Mouse (Mus musculus) frontal cortex, postnatal 36 days (tissue): ENCODE results near the gene Usp54.

ENCODE experiments used
- DNase-seq, 2 experiments: peaks; one replicate each; pipeline ENCODE4 v3.0.0; 2022; ENCODE audit warnings: low spot score in 2 of 2

The Usp54 gene

GRCm38 (mm10) chr14:20640644-20641437 lies at the start of gene Usp54:
Usp54 (minus strand) TSS chr14:20641063.
- DNase-seq = peak; percentile 95 to 98

DNA sequence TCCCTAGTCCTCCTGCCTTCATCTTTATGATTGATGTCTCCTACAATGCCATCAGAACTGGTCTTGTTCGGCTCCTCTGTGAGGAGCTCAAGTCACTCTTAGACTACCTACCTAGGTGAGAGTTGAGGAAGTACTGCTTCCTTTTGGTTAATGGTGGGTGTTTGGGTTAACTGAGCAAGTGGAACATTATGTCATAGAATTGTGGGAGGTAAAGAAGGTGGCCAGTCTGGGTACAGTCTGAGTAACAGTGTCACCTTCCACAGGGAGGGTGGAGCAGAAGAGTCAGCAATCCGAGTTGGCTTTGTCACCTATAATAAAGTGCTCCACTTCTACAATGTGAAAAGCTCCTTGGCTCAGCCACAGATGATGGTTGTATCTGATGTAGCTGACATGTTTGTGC lies 48.1 kb upstream of the Usp54 start:
- DNase-seq = no peak

- DNase-seq = peak in 1 of 2 experiments; percentile 28
These were observed 45.7 kb upstream of the Usp54 start for GRCm38 (mm10) chr14:20686576-20686975.

GRCm38 (mm10) chr14:20682498-20682897 lies 41.6 kb upstream of the Usp54 start:
- no peak for DNase-seq

- no peak for DNase-seq
These were observed 40.9 kb upstream of the Usp54 start for GRCm38 (mm10) chr14:20681742-20682141.

DNA sequence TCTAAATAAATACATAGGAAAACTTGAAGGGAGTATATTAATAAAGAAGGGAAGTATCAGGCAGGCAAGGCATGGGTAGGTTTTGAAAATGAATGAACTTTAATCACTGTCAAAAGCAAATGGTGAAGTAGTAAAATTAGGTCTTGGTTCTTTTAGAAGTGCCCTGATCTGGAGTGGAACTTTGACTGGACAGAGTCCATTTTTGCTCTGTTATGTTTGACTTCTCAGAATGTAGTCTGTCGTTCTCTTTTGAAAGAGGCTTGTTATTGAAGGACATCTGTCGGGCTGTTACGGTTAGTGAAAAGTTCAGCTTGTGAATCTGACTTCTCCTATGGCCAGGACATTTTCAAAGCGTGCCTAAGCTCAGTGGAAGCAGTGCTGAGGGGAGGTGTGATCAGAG lies 37.0 kb upstream of the Usp54 start:
- no peak for DNase-seq

DNA sequence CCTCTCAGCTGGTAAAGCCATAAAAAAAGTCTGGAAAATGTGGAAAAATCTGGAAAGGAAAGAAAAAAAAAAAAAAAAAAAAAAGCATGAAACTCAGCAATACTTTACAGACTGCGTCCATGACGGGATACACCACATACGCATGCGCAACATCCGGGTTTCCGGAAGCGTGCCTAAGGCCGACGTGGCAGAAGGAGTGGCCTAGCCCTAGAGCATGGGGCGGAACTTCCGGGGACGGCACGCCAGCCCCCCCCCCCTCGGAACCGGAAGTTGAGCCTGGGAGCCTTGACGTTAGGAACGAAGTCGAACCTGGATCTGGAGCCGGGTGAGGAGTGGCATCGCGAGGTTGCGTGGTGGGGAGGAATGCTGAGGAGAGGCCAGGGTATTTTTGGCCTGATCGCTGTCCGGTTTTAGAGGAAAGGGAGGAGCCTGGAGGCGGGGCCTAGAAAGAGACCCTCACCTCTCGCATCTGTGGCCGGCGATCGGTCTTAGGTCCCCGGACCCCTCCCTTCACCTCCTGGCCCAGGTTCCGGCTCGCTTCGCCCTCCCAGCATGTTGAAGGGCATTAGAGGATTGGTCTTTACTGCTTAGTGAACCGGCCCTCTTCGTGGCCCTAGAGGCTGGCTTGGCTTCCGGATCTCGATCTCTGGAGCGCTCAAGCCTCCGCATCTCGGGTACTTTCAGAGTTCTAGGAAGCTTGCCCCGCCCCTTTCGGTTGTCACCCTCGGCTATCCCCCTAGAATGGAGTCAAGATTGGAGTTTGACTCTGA lies 33.4 kb upstream of the Usp54 start, which contains the start of gene Sec24c:
Gene Sec24c (plus strand): TSS at position 245 of the 770 bp plus-strand sequence.
- DNase-seq = peak; percentile 95 to 97

- peak in 1 of 2 experiments; percentile 58 for DNase-seq
These were observed 32.8 kb upstream of the Usp54 start for GRCm38 (mm10) chr14:20673735-20674063.

DNA sequence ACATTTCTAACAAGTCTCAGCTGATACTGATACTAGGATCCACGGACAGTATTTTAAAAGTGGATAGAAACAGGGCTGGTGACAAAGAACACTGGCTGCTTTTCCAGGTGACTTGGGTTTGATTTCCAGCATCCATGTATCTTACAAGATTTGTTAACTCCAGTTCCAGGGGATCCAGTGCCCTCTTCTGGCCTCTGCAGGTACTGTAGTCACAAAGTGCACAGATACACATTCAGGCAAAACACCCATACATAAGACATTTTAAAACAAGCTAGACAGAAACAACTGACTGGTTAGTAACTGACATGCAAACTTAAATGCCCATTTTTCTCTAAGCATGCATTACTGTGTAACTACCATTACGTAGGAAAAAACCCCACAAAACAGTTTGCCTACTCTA lies 32.1 kb upstream of the Usp54 start:
- DNase-seq = no peak

DNA sequence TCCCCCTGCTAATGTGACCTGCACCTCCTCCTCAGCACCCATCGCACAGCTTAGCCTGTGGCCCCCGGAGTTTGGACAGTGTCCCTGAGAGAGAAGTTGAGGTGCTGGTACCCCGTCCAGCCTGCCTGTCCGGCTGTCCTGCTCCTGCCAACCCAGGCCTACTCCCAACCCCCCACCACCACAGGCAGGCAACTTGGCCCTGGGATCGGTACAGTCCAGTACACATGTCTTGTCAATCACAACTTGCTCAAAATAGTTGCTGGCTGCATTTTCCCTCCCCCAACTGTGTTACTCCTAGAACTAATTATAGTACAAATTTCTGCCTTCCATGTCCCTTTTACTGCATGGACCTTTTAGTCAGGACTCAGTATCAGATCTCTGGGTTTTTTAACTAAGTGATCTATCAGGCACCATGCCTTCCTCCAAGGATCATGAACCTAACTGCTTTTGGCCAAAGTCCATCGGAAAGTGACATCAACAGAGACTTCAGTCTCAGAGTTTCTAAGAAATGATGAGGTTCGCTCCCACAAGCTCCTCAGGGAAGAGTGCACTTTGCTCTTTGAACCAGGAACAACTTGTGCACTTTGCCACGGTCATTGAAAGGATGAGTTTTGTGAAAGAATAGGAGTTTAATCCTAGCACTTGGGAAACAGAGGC lies 27.4 kb upstream of the Usp54 start, which contains the start of gene Synpo2l:
Gene Synpo2l (minus strand): TSS at position 201 of the 657 bp plus-strand sequence.
- no peak for DNase-seq

DNA sequence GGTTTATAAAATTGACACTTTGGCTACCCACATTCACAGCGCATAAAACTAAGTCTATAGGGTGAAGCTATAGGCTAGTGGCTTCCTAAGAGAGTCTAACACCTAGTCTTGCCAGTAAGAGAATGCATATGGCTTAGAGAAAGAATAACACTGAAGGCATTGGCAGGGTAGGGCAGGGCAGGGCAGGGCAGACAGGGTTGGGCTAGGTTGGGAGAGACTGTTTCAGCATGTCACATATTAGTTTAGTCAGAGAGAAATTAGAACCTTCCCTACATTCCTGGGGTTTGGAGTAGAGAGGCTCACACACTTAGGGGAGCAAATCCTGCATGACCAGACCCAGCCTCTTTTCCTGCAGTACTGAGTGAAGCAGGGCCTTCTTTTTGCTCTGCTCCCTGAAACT lies 26.6 kb upstream of the Usp54 start:
- DNase-seq = no peak

DNA sequence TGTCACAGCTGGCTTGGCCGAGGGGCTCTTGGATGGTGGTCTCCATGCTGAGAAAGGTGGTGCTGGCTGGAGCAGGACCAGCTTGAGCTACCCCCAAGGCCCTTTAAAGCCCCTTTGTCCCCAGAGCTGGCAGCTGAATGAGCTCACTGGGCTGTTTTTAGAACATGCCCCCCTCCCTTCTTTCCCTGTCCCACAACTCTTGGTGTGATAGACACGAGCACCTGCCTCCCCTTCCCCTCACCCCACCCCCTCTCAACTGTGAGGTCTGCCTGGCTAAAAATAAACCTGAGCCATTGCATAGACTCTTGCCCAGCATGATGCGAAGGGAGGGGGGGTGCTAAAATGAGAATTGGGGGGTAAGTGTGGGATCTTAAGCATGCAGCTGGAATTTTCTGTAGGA lies 23.6 kb upstream of the Usp54 start:
- no peak for DNase-seq

DNA sequence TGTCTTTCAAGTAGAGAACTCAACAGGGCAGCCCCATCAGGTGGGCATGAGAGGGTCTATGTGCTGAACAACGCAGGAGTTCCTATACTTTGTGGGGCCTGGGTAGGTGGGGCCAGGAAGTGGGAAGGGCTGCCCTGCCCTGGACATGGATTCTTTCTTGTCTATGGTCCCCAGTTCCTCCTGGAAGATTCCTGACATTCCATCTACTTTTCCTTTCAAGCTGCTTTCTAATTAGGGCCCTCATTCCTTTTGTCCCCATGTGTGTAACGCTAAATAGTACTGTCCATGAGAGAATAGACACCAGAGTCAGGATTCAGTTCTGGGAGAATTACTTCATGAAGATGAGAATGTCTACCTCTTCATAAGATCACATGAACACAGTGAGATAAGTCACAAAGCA lies 22.7 kb upstream of the Usp54 start:
- no peak for DNase-seq

DNA sequence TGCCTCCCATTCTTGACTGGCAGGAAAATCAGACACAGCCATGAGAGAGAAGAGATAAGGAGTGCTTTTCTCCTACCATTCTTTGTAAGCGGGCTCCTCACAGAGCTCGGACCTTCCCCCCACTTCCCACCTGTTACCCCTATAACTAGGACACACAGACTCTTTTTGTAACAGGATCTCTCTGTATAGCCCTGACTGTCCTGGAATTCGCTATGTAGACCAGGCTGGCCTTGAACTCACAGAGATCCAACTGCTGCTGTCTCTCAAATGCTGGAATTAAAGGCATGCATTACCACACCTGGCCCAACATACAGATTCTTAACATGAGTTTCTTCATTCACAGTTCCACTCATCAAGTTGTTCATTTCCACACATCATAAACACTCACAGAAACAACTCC lies 21.9 kb upstream of the Usp54 start:
- no peak for DNase-seq

DNA sequence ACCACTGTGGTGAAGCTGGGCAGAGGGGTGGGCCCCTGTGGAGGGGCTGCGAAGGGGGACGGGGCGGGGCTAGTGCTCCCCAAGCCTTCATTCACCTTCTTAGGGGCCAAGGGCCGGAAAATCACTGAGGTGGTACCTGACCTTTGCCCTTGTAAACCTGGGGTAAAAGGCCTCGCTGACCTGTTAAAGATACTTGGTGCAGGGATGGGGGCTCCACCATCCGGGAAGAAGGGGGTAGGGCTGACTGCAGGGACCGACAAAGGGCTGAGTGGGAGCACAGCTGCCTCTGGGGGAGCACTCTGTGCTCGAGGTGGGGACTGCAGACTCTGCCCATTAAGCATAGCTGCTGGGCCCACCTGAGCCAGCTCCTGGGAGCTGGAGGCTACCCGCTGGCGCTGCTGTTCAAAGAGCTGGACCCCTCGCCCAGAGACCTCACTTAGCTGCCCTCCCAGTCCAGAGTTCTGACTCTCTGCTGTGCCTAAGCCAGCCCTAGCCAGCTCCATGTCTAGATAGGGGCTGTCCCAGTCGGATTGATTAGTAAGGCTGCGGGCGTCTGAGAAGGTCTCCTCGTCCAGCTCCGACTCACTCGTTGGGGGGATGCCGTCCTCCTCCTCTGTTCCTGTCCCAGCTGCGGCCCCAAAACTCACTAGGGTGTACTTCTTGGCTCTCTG lies 20.9 kb upstream of the Usp54 start:
- peak in 1 of 2 experiments; percentile 24 for DNase-seq

DNA sequence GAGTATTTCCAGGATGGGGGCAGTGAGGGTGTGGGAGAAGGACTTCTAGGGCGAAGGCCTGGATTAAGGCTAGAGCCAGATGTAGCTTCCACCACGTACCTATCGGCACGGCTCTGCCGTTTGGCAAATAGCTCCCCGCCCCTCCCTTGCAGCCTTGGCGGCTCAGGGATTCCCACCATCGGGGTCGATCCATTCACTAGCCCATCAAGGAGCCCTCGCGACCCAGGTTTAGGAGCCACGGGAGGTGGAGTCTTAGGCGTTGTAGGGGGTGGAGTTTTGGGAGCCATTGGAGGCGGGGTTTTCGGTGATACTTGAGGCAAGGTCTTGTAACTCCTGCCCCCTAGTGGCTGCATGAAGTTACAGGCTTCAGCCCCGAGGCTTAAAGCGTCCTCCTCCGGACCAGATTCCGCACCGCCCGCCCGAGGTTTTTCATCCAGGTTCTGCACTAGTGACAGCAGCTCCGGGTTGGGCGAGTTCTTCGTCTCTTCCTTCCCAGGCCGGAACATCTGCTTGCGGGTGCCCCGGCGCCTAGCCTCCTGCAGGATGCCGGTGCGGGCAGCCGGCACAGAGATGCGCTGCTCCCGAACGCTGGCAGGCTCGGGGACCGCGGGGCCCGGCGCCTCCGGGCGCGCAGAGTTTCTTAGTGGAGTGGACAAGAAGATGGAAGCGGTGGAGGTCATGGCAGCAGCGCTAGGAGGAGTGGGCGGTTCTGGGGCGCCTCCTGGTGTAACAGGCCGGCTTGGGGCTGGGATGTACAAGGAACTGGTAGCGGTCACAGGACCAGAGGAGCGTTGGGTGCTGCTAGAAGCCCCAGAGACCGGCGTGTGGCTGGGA lies 20.2 kb upstream of the Usp54 start:
- peak; percentile 92 to 96 for DNase-seq

DNA sequence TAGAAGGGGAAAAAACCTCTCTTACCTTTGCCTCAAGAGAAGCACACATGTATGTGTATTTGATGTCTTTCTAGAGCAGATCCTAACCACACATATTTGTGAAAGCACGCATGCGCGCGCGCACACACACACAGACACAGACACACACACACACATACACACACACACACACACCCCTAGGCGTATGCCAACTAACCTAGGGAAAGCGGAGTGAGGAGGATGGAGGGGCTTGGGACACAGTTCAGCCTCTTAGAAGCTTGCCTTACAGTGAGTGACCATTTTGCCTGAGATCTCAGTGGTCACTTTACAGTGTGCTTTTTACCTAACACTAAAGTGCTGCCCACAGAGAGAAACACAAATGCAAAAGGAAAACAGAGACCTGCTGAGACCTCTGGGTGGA lies 18.8 kb upstream of the Usp54 start:
- no peak for DNase-seq

- no peak for DNase-seq
These were observed 18.0 kb upstream of the Usp54 start for GRCm38 (mm10) chr14:20658902-20659301.

GRCm38 (mm10) chr14:20658326-20658725 lies 17.5 kb upstream of the Usp54 start:
- peak; percentile 38 to 72 for DNase-seq

- DNase-seq = no peak
These were observed 15.5 kb upstream of the Usp54 start, which contains the start of gene Myoz1 for GRCm38 (mm10) chr14:20656361-20656760. Myoz1 (minus strand) TSS chr14:20656540.

DNA sequence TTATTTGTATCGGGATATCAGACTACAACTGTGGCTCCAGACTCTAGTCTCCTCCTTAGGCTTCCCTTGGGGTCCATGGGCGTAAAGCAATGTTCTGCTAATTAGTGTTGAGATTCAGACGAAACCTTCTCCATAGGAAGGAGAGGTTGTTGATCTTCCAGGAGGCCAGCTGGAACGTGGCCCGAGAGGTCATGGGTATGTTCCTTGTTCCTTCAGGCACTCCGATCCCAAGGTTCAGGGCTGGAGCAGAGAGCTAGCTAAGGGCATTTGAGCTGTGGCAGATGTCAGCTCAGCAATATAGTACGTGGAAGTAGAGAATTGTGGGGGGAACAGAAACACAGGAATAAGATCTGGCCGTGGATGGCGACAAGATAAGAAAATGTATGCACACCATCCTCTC lies 14.9 kb upstream of the Usp54 start:
- DNase-seq = no peak
